ENCODE assay signal across 12 mouse cellular contexts in the genomic region with DNA sequence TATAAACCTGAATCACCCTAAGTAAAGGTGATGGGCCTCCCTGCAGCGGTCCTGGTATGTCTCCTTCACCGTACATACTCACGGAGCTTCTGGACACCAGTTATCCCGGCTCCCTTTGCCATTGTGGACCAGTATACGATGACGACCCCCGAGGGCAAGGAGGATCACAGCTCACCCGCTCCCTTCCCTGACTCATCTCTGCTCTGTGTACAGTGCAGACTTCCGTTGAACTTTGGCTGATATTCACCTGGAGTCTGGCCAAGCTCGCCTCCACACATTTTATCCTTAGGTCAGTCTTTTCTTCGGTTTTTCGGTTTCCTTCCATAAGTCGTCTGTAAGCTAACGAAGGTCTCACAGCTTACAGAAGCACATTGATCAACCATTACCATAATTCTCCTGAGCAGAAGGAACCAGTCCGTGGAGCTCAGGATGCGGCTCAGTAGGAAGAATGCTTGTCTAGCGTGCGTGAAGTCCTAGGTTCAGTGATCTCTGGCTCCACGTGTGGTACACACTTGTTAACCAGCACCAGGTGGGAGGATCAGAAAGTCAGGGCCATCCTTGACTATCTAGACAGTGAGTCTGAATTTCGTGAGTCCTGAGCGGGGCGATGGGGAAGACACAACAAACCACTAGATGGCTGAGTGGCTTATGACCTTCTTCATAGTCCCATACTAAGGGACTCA. TPM values are rescaled to one million over a fixed set of nuclear protein-coding genes. Genes with fewer than 3 reads are reported as not detected.
A peak's percentile ranks its signal among the peaks of the same experiment; 100 is the strongest.
DNase-seq lines count a peak whose midpoint lies in the region; ATAC-seq and TF ChIP-seq lines count a peak whose summit lies in the region.
"Had no signal": no experiment of that assay in that cellular context is flagged by ENCODE, and none has a peak within 500 bp of the region (broad histone marks: within the 10 kb centered on the region; RNA-seq: fewer than 3 reads in every experiment).

No protein-coding gene starts in this region.

- no peaks in the 10 kb centered on the region for H3K27me3 ChIP-seq in heart, embryonic 14.5 days (ENCODE audit: control insufficient read depth, insufficient read depth, low read length)
- no peaks in the 10 kb centered on the region for H3K27me3 ChIP-seq in heart, embryonic 11.5 days (ENCODE audit: control insufficient read depth, insufficient read depth, low read length)
- no peaks in the 10 kb centered on the region for H3K27me3 ChIP-seq in lung, embryonic 14.5 days (ENCODE audit: insufficient read depth, low read length)

- H3K4me1 ChIP-seq in heart, embryonic 14.5 days (ENCODE audit: control insufficient read depth in 2 of 2, insufficient read depth in 2 of 2, low read length in 2 of 2), result 0 out of 4 replicates have a peak, but pooled peaks cover 0 to 5% of the 10 kb centered on the region in 2 experiments
- H3K4me1 ChIP-seq in heart, embryonic 11.5 days (ENCODE audit: control insufficient read depth, insufficient read depth, low read length), result no peaks in the 10 kb centered on the region
- H3K4me1 ChIP-seq in lung, embryonic 14.5 days (ENCODE audit: insufficient read depth), result no peaks in the 10 kb centered on the region
- H3K4me1 ChIP-seq: limb, embryonic 10.5 days had no signal

- H3K4me2 ChIP-seq in heart, embryonic 14.5 days (ENCODE audit: low read length), result no peak overlapping the region
- no peak overlapping the region for H3K4me2 ChIP-seq in heart, embryonic 11.5 days
- H3K4me2 ChIP-seq in lung, embryonic 14.5 days, result no peak overlapping the region
- H3K4me2 ChIP-seq: hindbrain, embryonic 14.5 days had no signal

- no peak overlapping the region for H3K9ac ChIP-seq in heart, embryonic 14.5 days (ENCODE audit: low read length)
- no peak overlapping the region for H3K9ac ChIP-seq in heart, embryonic 11.5 days (ENCODE audit: low read depth, low read length)
- H3K9ac ChIP-seq in lung, embryonic 14.5 days, result no peak overlapping the region
- H3K9ac ChIP-seq: forebrain, postnatal 0 days; hindbrain, embryonic 14.5 days had no signal

- peak; percentile 54 for DNase-seq in lung, embryonic 14.5 days
- DNase-seq in lung, postnatal 36 days, result no peak
- peak; percentile 56 for DNase-seq in kidney, adult 9 months
- peak; percentile 32 to 38 for DNase-seq in lung, postnatal 4 days
- no peak for DNase-seq in right cerebral cortex, postnatal 10 days (ENCODE audit: low spot score in 2 of 2)
- no peak for DNase-seq in layer of hippocampus, postnatal 36 days
- DNase-seq: cerebellum, adult 11 months; forebrain, postnatal 0 days had no signal

- H3K4me3 ChIP-seq in heart, embryonic 14.5 days (ENCODE audit: control insufficient read depth in 1 of 2, insufficient read depth in 1 of 2, low read depth in 1 of 2, low read length in 2 of 2), result no peak overlapping the region
- H3K4me3 ChIP-seq in heart, embryonic 11.5 days (ENCODE audit: low read depth, low read length), result no peak overlapping the region
- H3K4me3 ChIP-seq in lung, embryonic 14.5 days (ENCODE audit: low read depth, low read length), result no peak overlapping the region
- H3K4me3 ChIP-seq: limb, embryonic 10.5 days had no signal

- 72% methylated on average over 22 of the region's 22 CpGs for WGBS in heart, embryonic 14.5 days
- WGBS in heart, embryonic 11.5 days (ENCODE audit: insufficient replicate concordance), result 75% methylated on average over 22 of the region's 22 CpGs
- 76% methylated on average over 22 of the region's 22 CpGs for WGBS in lung, embryonic 14.5 days

- H3K27ac ChIP-seq in heart, embryonic 14.5 days (replicated peaks in 1 of 2; ENCODE audit: control insufficient read depth in 1 of 2, insufficient read depth in 1 of 2, low read depth in 2 of 2, low read length in 2 of 2), result no peak overlapping the region
- H3K27ac ChIP-seq in heart, embryonic 11.5 days (ENCODE audit: low read depth, low read length), result no peak overlapping the region
- no peak overlapping the region for H3K27ac ChIP-seq in lung, embryonic 14.5 days (ENCODE audit: low read depth)
- H3K27ac ChIP-seq: hindbrain, embryonic 14.5 days; limb, embryonic 10.5 days had no signal

- TF ChIP-seq CTCF in lung, embryonic 14.5 days (IDR thresholded peaks at IDR 0.05; ENCODE audit: low read depth), result no peak

- H3K36me3 ChIP-seq in heart, embryonic 14.5 days (ENCODE audit: control insufficient read depth, insufficient read depth, low read length), result no peaks in the 10 kb centered on the region
- no peaks in the 10 kb centered on the region for H3K36me3 ChIP-seq in heart, embryonic 11.5 days (ENCODE audit: control insufficient read depth, insufficient read depth, low read length)
- H3K36me3 ChIP-seq in lung, embryonic 14.5 days (ENCODE audit: insufficient read depth), result no peaks in the 10 kb centered on the region
- H3K36me3 ChIP-seq: limb, embryonic 10.5 days had no signal

- 0 out of 2 replicates have a peak, but pooled peaks have one; percentile 56 for ATAC-seq in heart, embryonic 14.5 days (ENCODE audit: insufficient number of reproducible peaks, insufficient read depth, low FRiP score, low read depth)
- ATAC-seq in heart, embryonic 11.5 days (replicated peaks; ENCODE audit: insufficient number of reproducible peaks, low FRiP score, low TSS enrichment), result no peak
- ATAC-seq in lung, embryonic 14.5 days (ENCODE audit: insufficient read depth), result peak; percentile 60; the same call in 1 of the 2 replicates
- ATAC-seq: forebrain, postnatal 0 days had no signal

- H3K9me3 ChIP-seq in heart, embryonic 14.5 days (ENCODE audit: control insufficient read depth, low read length), result no peaks in the 10 kb centered on the region
- no peaks in the 10 kb centered on the region for H3K9me3 ChIP-seq in heart, embryonic 11.5 days (replicated peaks; ENCODE audit: control insufficient read depth, low read length)
- H3K9me3 ChIP-seq in lung, embryonic 14.5 days (ENCODE audit: low read depth, low read length), result no peaks in the 10 kb centered on the region
- H3K9me3 ChIP-seq: limb, embryonic 10.5 days had no signal

RNA-seq across cellular contexts. Expression of gene Klhl2, which starts 28.0 kb away (rescaled TPM):
- polyA plus RNA-seq in heart, embryonic 14.5 days (2014; fragmentation: Nextera tagmentation; extraction: Ambion mirVana), result 13.1 and 13.9 TPM in 2 replicates
- 10.8 and 12.6 TPM in 2 replicates for polyA plus RNA-seq in heart, embryonic 11.5 days (2014; fragmentation: Nextera tagmentation; extraction: Ambion mirVana)
- 15.8 and 16.9 TPM in 2 replicates for polyA plus RNA-seq in lung, embryonic 14.5 days (2014; fragmentation: Nextera tagmentation; extraction: Ambion mirVana)
- total RNA-seq in layer of hippocampus, postnatal 36 days (2021), result 100 to 1,000 TPM; 321 to 328 TPM

Comparison
In these comparisons a context has a peak if more than half of its experiments do, and no peak if none do; other contexts are left out.
1. DNase-seq: peak in lung, embryonic 14.5 days (single experiment), kidney, adult 9 months (single experiment) and lung, postnatal 4 days (2 of 2); none in lung, postnatal 36 days (single experiment), right cerebral cortex, postnatal 10 days (0 of 2) and layer of hippocampus, postnatal 36 days (0 of 2).